In the genomic region with DNA sequence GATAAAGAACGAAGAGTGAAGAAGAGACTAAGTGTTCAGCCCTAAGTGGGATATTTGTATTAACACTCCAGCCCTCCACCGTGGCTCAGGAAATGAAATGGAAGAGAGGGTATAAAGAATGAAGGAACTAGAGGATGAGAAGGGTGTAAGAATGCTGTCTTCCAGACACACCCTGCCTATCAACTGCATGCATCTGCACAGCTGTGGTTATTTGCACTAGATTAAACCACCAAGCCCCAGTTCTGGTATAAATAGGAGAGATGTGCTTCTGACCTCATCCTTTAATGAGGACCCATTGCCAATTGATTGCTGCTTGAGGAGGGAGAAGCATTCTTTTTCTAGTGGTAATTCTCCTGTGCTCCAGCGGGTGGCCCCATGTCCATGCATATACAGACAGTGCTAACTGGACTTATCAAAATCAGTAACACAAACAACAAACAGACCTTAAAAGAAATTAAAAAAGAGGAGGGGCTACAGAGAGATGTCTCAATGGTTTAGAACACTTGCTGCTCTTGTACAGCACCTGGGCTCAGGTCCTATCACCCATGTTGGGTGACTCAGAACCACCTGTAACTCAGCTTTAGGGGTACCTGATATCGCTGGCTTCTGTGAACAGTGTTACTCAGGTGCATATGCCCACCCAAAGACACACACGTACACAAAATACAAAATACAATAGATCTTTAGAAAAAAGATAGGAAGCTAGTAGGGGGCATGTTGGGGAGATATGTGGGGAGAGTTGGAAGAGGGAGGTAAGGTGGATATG, we compare ENCODE assay signal across 8 mouse cellular contexts.
DNase-seq lines count a peak whose midpoint lies in the region; ATAC-seq and TF ChIP-seq lines count a peak whose summit lies in the region.

No protein-coding gene starts in this region.

- WGBS in intestine, embryonic 14.5 days = 61% methylated on average over 5 of the region's 5 CpGs
- WGBS in intestine, embryonic 16.5 days = 71% methylated on average over 5 of the region's 5 CpGs
- 53% methylated on average over 5 of the region's 5 CpGs for WGBS in liver, embryonic 15.5 days (ENCODE audit: insufficient replicate concordance)
- 64% methylated on average over 5 of the region's 5 CpGs for WGBS in heart, embryonic 11.5 days (ENCODE audit: insufficient replicate concordance)

- H3K4me3 ChIP-seq in intestine, embryonic 14.5 days (ENCODE audit: low read depth, low read length) = no peak overlapping the region
- H3K4me3 ChIP-seq in intestine, embryonic 16.5 days (ENCODE audit: low read length) = no peak overlapping the region
- no peak overlapping the region for H3K4me3 ChIP-seq in E14TG2a.4 (replicated peaks; ENCODE audit: low read length)
- H3K4me3 ChIP-seq in liver, embryonic 15.5 days (replicated peaks) = no peak overlapping the region
- H3K4me3 ChIP-seq in heart, embryonic 11.5 days (ENCODE audit: low read depth, low read length) = no peak overlapping the region

- no peaks in the 10 kb centered on the region for H3K27me3 ChIP-seq in intestine, embryonic 14.5 days (replicated peaks; ENCODE audit: control insufficient read depth, insufficient read depth, low read length)
- no peaks in the 10 kb centered on the region for H3K27me3 ChIP-seq in intestine, embryonic 16.5 days (replicated peaks; ENCODE audit: control insufficient read depth, insufficient read depth, low read length)
- no peaks in the 10 kb centered on the region for H3K27me3 ChIP-seq in E14TG2a.4 (ENCODE audit: insufficient read depth, low read length)
- no peaks in the 10 kb centered on the region for H3K27me3 ChIP-seq in liver, embryonic 15.5 days
- no peaks in the 10 kb centered on the region for H3K27me3 ChIP-seq in heart, embryonic 11.5 days (ENCODE audit: control insufficient read depth, insufficient read depth, low read length)

- no peaks in the 10 kb centered on the region for H3K4me1 ChIP-seq in intestine, embryonic 14.5 days (replicated peaks; ENCODE audit: control insufficient read depth, insufficient read depth, low read length)
- H3K4me1 ChIP-seq in intestine, embryonic 16.5 days (ENCODE audit: control insufficient read depth, insufficient read depth, low read length) = no peaks in the 10 kb centered on the region
- peaks cover 8% of the 10 kb centered on the region for H3K4me1 ChIP-seq in E14TG2a.4 (replicated peaks; ENCODE audit: low read depth, low read length)
- no peaks in the 10 kb centered on the region for H3K4me1 ChIP-seq in liver, embryonic 15.5 days (replicated peaks)
- H3K4me1 ChIP-seq in heart, embryonic 11.5 days (ENCODE audit: control insufficient read depth, insufficient read depth, low read length) = no peaks in the 10 kb centered on the region

- no peak overlapping the region for H3K27ac ChIP-seq in intestine, embryonic 14.5 days (ENCODE audit: low read depth)
- no peak overlapping the region for H3K27ac ChIP-seq in intestine, embryonic 16.5 days (ENCODE audit: low read length)
- no peak overlapping the region for H3K27ac ChIP-seq in liver, embryonic 15.5 days (replicated peaks)
- H3K27ac ChIP-seq in heart, embryonic 11.5 days (ENCODE audit: low read depth, low read length) = no peak overlapping the region

- no peaks in the 10 kb centered on the region for H3K9me3 ChIP-seq in intestine, embryonic 14.5 days (ENCODE audit: control insufficient read depth, low read length)
- H3K9me3 ChIP-seq in intestine, embryonic 16.5 days (ENCODE audit: control insufficient read depth, low read length) = no peaks in the 10 kb centered on the region
- no peaks in the 10 kb centered on the region for H3K9me3 ChIP-seq in E14TG2a.4 (ENCODE audit: low read length)
- no peaks in the 10 kb centered on the region for H3K9me3 ChIP-seq in liver, embryonic 15.5 days (replicated peaks)
- no peaks in the 10 kb centered on the region for H3K9me3 ChIP-seq in heart, embryonic 11.5 days (replicated peaks; ENCODE audit: control insufficient read depth, low read length)

- no peak overlapping the region for H3K4me2 ChIP-seq in intestine, embryonic 14.5 days (ENCODE audit: low read length)
- H3K4me2 ChIP-seq in intestine, embryonic 16.5 days (ENCODE audit: low read depth, low read length) = no peak overlapping the region
- H3K4me2 ChIP-seq in liver, embryonic 15.5 days = no peak overlapping the region
- no peak overlapping the region for H3K4me2 ChIP-seq in heart, embryonic 11.5 days

- no peaks in the 10 kb centered on the region for H3K36me3 ChIP-seq in intestine, embryonic 14.5 days (ENCODE audit: control insufficient read depth, insufficient read depth, low read length)
- H3K36me3 ChIP-seq in intestine, embryonic 16.5 days (ENCODE audit: control insufficient read depth, insufficient read depth, low read length) = no peaks in the 10 kb centered on the region
- H3K36me3 ChIP-seq in E14TG2a.4 (ENCODE audit: insufficient read depth, low read length) = no peaks in the 10 kb centered on the region
- H3K36me3 ChIP-seq in liver, embryonic 15.5 days (replicated peaks) = no peaks in the 10 kb centered on the region
- H3K36me3 ChIP-seq in heart, embryonic 11.5 days (ENCODE audit: control insufficient read depth, insufficient read depth, low read length) = no peaks in the 10 kb centered on the region

- peak; percentile 13 for DNase-seq in intestine, embryonic 14.5 days (ENCODE audit: low spot score)
- peak; percentile 11 to 43 for DNase-seq in cerebellum, postnatal 25 days
- DNase-seq in urinary bladder, postnatal 25 days (ENCODE audit: low spot score) = no peak
- DNase-seq in kidney, adult 8-10 months = no peak

- ATAC-seq in intestine, embryonic 14.5 days (replicated peaks; ENCODE audit: low FRiP score, low TSS enrichment, low read depth) = no peak
- ATAC-seq in intestine, embryonic 16.5 days = no peak
- peak; percentile 67 for ATAC-seq in liver, embryonic 15.5 days (ENCODE audit: insufficient read depth)
- ATAC-seq in heart, embryonic 11.5 days (replicated peaks; ENCODE audit: insufficient number of reproducible peaks, low FRiP score, low TSS enrichment) = no peak

- H3K9ac ChIP-seq in intestine, embryonic 14.5 days (ENCODE audit: low read length) = no peak overlapping the region
- no peak overlapping the region for H3K9ac ChIP-seq in intestine, embryonic 16.5 days (ENCODE audit: low read depth, low read length)
- no peak overlapping the region for H3K9ac ChIP-seq in liver, embryonic 15.5 days
- no peak overlapping the region for H3K9ac ChIP-seq in heart, embryonic 11.5 days (ENCODE audit: low read depth, low read length)

- peak; percentile 41 for TF ChIP-seq CTCF in E14TG2a.4 (conservative IDR thresholded peaks at IDR 0.05; ENCODE audit: low read length)

Comparison
In these comparisons a context has a peak if more than half of its experiments do, and no peak if none do; other contexts are left out.
1. DNase-seq: peak in intestine, embryonic 14.5 days (single experiment) and cerebellum, postnatal 25 days (2 of 2); none in urinary bladder, postnatal 25 days (single experiment) and kidney, adult 8-10 months (0 of 2).